Mouse (Mus musculus): ENCODE measurements around the gene Nrgn. TPM values are rescaled to one million over a fixed set of nuclear protein-coding genes. Genes with fewer than 3 reads are reported as not detected.

The Nrgn gene
- total and polyA plus RNA-seq, 3 experiments, result 0.58 to 43.5 TPM; not detected in 1

- Histone ChIP-seq H3K27me3 (ENCODE audit: control insufficient read depth in 1 of 2, insufficient read depth in 2 of 2, low read length in 2 of 2) (no peaks in the 10 kb centered on the region), H3K36me3 (ENCODE audit: control insufficient read depth in 1 of 2, insufficient read depth in 2 of 2, low read length in 2 of 2) (peaks cover 0 to 4% of the 10 kb centered on the region in 2 experiments; a peak in 2 of 4 replicates), H3K79me2 (ENCODE audit: control insufficient read depth, insufficient read depth, low read length, poor library complexity) (no peaks in the 10 kb centered on the region), H3K9me3 (replicated peaks; ENCODE audit: insufficient read depth, low read length) (no peaks in the 10 kb centered on the region; the same call in 1 of the 2 replicates), H3K4me1 (ENCODE audit: control insufficient read depth in 1 of 2, insufficient read depth in 2 of 2, low read length in 2 of 2) (peaks cover 9 to 16% of the 10 kb centered on the region in 2 experiments; a peak in 3 of 4 replicates), H3K4me3 (ENCODE audit: control insufficient read depth in 1 of 2, insufficient read depth in 1 of 2, low read depth in 2 of 2, low read length in 2 of 2) (peak overlapping the region; percentile 21 to 30; a peak in 2 of 4 replicates), H3K27ac (ENCODE audit: control insufficient read depth, low read depth, low read length) (peak overlapping the region; percentile 49; the same call in 1 of the 2 replicates), H3K9ac (ENCODE audit: control insufficient read depth, low read depth, low read length, poor library complexity, severe bottlenecking) (peak overlapping the region; percentile 49; the same call in 1 of the 2 replicates)
- TF ChIP-seq KAT2A (conservative IDR thresholded peaks at IDR 0.05; ENCODE audit: low read depth, low read length) (no peak), NELFE (IDR thresholded peaks at IDR 0.05; ENCODE audit: low read depth, low read length) (no peak), MEF2A (IDR thresholded peaks at IDR 0.05; ENCODE audit: extremely low read depth, insufficient replicate concordance, low read depth, low read length, poor library complexity, severe bottlenecking) (no peak), ZC3H11A (IDR thresholded peaks at IDR 0.05; ENCODE audit: low read depth, low read length) (no peak), BHLHE40 (IDR thresholded peaks at IDR 0.05; ENCODE audit: borderline replicate concordance, low read depth, low read length) (no peak), HCFC1 (IDR thresholded peaks at IDR 0.05; ENCODE audit: low read depth, low read length) (no peak), MAZ (IDR thresholded peaks at IDR 0.05; ENCODE audit: low read depth, low read length) (no peak), NRF1 (IDR thresholded peaks at IDR 0.05; ENCODE audit: insufficient read depth, low read depth, low read length, poor library complexity, severe bottlenecking) (no peak), ZKSCAN1 (IDR thresholded peaks at IDR 0.05; ENCODE audit: low read depth, low read length) (no peak), UBTF (IDR thresholded peaks at IDR 0.05; ENCODE audit: borderline replicate concordance, insufficient read depth, low read depth, low read length) (no peak), MAFK (IDR thresholded peaks at IDR 0.05; ENCODE audit: borderline replicate concordance, low read depth, low read length) (no peak), POLR2A (IDR thresholded peaks at IDR 0.05; ENCODE audit: control insufficient read depth in 1 of 2, insufficient read depth in 1 of 2, low read depth in 1 of 2, low read length in 2 of 2, poor library complexity in 1 of 2) (no peak), CHD1 (IDR thresholded peaks at IDR 0.05; ENCODE audit: low read depth, low read length) (no peak), JUND (IDR thresholded peaks at IDR 0.05; ENCODE audit: low read depth, low read length) (no peak), TAL1 (IDR thresholded peaks at IDR 0.05; ENCODE audit: low read length) (no peak), MYB (IDR thresholded peaks at IDR 0.05; ENCODE audit: low read depth, low read length) (no peak), GABPA (IDR thresholded peaks at IDR 0.05; ENCODE audit: low read depth, low read length) (no peak), EP300 (IDR thresholded peaks at IDR 0.05; ENCODE audit: low read depth in 1 of 2, low read length in 2 of 2) (no peak), SIN3A (IDR thresholded peaks at IDR 0.05; ENCODE audit: low read length) (no peak)
- DNase-seq (ENCODE audit: low read depth, low spot score), result peak; percentile 47
Measured at GRCm38 (mm10) chr9:37592633-37593032, 39.9 kb upstream of the Nrgn start.

- Histone ChIP-seq H3K27me3 (ENCODE audit: control insufficient read depth in 1 of 2, insufficient read depth in 2 of 2, low read length in 2 of 2) (no peaks in the 10 kb centered on the region), H3K4me1 (ENCODE audit: control insufficient read depth in 1 of 2, insufficient read depth in 2 of 2, low read length in 2 of 2) (peaks cover 9 to 16% of the 10 kb centered on the region in 2 experiments; a peak in 3 of 4 replicates), H3K9me3 (replicated peaks; ENCODE audit: insufficient read depth, low read length) (no peaks in the 10 kb centered on the region; the same call in 1 of the 2 replicates), H3K79me2 (ENCODE audit: control insufficient read depth, insufficient read depth, low read length, poor library complexity) (no peaks in the 10 kb centered on the region), H3K9ac (ENCODE audit: control insufficient read depth, low read depth, low read length, poor library complexity, severe bottlenecking) (no peak overlapping the region; the same call in 1 of the 2 replicates), H3K4me3 (ENCODE audit: control insufficient read depth in 1 of 2, insufficient read depth in 1 of 2, low read depth in 2 of 2, low read length in 2 of 2) (peak overlapping the region in 1 of 2 experiments; percentile 30; a peak in 1 of 4 replicates), H3K36me3 (ENCODE audit: control insufficient read depth in 1 of 2, insufficient read depth in 2 of 2, low read length in 2 of 2) (peaks cover 0 to 4% of the 10 kb centered on the region in 2 experiments; a peak in 2 of 4 replicates), H3K27ac (ENCODE audit: control insufficient read depth, low read depth, low read length) (no peak overlapping the region)
- peak; percentile 80 for DNase-seq (ENCODE audit: low read depth, low spot score)
- TF ChIP-seq NELFE (IDR thresholded peaks at IDR 0.05; ENCODE audit: low read depth, low read length) (no peak), MYB (IDR thresholded peaks at IDR 0.05; ENCODE audit: low read depth, low read length) (peak; percentile 73), NRF1 (IDR thresholded peaks at IDR 0.05; ENCODE audit: insufficient read depth, low read depth, low read length, poor library complexity, severe bottlenecking) (no peak), MYC (IDR thresholded peaks at IDR 0.05; ENCODE audit: low read depth, low read length) (0 out of 2 replicates have a peak, but pooled peaks have one; percentile 8), KAT2A (conservative IDR thresholded peaks at IDR 0.05; ENCODE audit: low read depth, low read length) (no peak), SMC3 (IDR thresholded peaks at IDR 0.05; ENCODE audit: low read depth, low read length) (peak; percentile 12; the same call in 1 of the 2 replicates), MAX (IDR thresholded peaks at IDR 0.05; ENCODE audit: low read length) (0 out of 2 replicates have a peak, but pooled peaks have one; percentile 11), TAL1 (IDR thresholded peaks at IDR 0.05; ENCODE audit: low read length) (peak; percentile 85), SIN3A (IDR thresholded peaks at IDR 0.05; ENCODE audit: low read length) (0 out of 2 replicates have a peak, but pooled peaks have one; percentile 61), EP300 (IDR thresholded peaks at IDR 0.05; ENCODE audit: low read depth in 1 of 2, low read length in 2 of 2) (peak; percentile 86 to 89), UBTF (IDR thresholded peaks at IDR 0.05; ENCODE audit: borderline replicate concordance, insufficient read depth, low read depth, low read length) (no peak), ZNF384 (IDR thresholded peaks at IDR 0.05; ENCODE audit: low read depth, low read length) (peak; percentile 90), TCF12 (IDR thresholded peaks at IDR 0.05; ENCODE audit: low read depth, low read length) (peak; percentile 84), RCOR1 (IDR thresholded peaks at IDR 0.05; ENCODE audit: low read depth, low read length) (peak; percentile 73), MAFK (IDR thresholded peaks at IDR 0.05; ENCODE audit: borderline replicate concordance, low read depth, low read length) (0 out of 2 replicates have a peak, but pooled peaks have one; percentile 34), ELF1 (IDR thresholded peaks at IDR 0.05; ENCODE audit: low read depth, low read length) (peak; percentile 9; the same call in 1 of the 2 replicates), BHLHE40 (IDR thresholded peaks at IDR 0.05; ENCODE audit: borderline replicate concordance, low read depth, low read length) (0 out of 2 replicates have a peak, but pooled peaks have one; percentile 7), POLR2AphosphoS2 (IDR thresholded peaks at IDR 0.05; ENCODE audit: low read length) (no peak), MXI1 (IDR thresholded peaks at IDR 0.05; ENCODE audit: low read depth, low read length) (0 out of 2 replicates have a peak, but pooled peaks have one; percentile 23)
Measured at GRCm38 (mm10) chr9:37592025-37592424, 39.3 kb upstream of the Nrgn start.
